In genomic region chr10:75211807-75212645, GRCm38 (mm10) we compare ENCODE assay signal across 8 mouse cellular contexts. TPM values are rescaled to one million over a fixed set of nuclear protein-coding genes. Genes with fewer than 3 reads are reported as not detected.
DNase-seq lines count a peak whose midpoint lies in the region; ATAC-seq lines count a peak whose summit lies in the region.

TSS of gene Specc1l (plus strand) at chr10:75212073.

- H3K9me3 ChIP-seq in hindbrain, embryonic 12.5 days (replicated peaks) = no peaks in the 10 kb centered on the region

- under 1% methylated on average over 78 of the region's 80 CpGs for WGBS in hindbrain, embryonic 12.5 days

- peak; percentile 98 for ATAC-seq in hindbrain, embryonic 12.5 days (ENCODE audit: low FRiP score)

- H3K27ac ChIP-seq in hindbrain, embryonic 12.5 days = peak within 1 kb of the TSS; percentile 99

- H3K36me3 ChIP-seq in hindbrain, embryonic 12.5 days = no peaks in the 10 kb centered on the region

- DNase-seq in Muller cell, postnatal 12 days (ENCODE audit: inconsistent ontology term) = peak; percentile 99
- peak; percentile 98 for DNase-seq in cerebellum, adult 9-11 months
- peak; percentile 93 to 95 for DNase-seq in frontal cortex, postnatal 10 days (ENCODE audit: low spot score in 2 of 2)
- peak; percentile 96 to 97 for DNase-seq in layer of hippocampus, postnatal 14 days (ENCODE audit: low spot score in 2 of 2)
- peak; percentile 97 for DNase-seq in lung, postnatal 14 days
- DNase-seq in retina, adult 2 months (ENCODE audit: low read depth, low spot score) = peak; percentile 90
- peak; percentile 96 to 97 for DNase-seq in thymus, postnatal 36 days

- peak within 1 kb of the TSS; percentile 74 for H3K4me3 ChIP-seq in hindbrain, embryonic 12.5 days

- peaks cover 11% of the 10 kb centered on the region for H3K4me1 ChIP-seq in hindbrain, embryonic 12.5 days

- no peaks in the 10 kb centered on the region for H3K27me3 ChIP-seq in hindbrain, embryonic 12.5 days

- peak within 1 kb of the TSS; percentile 71 for H3K4me2 ChIP-seq in hindbrain, embryonic 12.5 days (replicated peaks)

- peak within 1 kb of the TSS; percentile 89 for H3K9ac ChIP-seq in hindbrain, embryonic 12.5 days

RNA-seq across cellular contexts. Expression of gene Specc1l, which starts in this region (rescaled TPM):
- polyA plus RNA-seq in hindbrain, embryonic 12.5 days (2016; fragmentation: Nextera tagmentation; extraction: Ambion mirVana) = 51.4 and 54.6 TPM in 2 replicates
- total RNA-seq in layer of hippocampus, postnatal 14 days (2021) = 10 to 100 TPM; 46.5 to 49.5 TPM

Comparison
In these comparisons a context has a peak if more than half of its experiments do, and no peak if none do; other contexts are left out.
1. Peak in every context shown above with its lines: DNase-seq, ATAC-seq, H3K4me3 ChIP-seq and H3K27ac ChIP-seq.